Comparison of ENCODE assay signal across 20 mouse cellular contexts in genomic region chr11:79063616-79064015, GRCm38 (mm10).
DNase-seq lines count a peak whose midpoint lies in the region; ATAC-seq and TF ChIP-seq lines count a peak whose summit lies in the region.
"Had no signal": no experiment of that assay in that cellular context is flagged by ENCODE, and none has a peak within 500 bp of the region (broad histone marks: within the 10 kb centered on the region; RNA-seq: fewer than 3 reads in every experiment).

No protein-coding gene starts in this region.

- H3K4me2 ChIP-seq in hindbrain, embryonic 13.5 days: no peak overlapping the region
- no peak overlapping the region for H3K4me2 ChIP-seq in hindbrain, embryonic 12.5 days (replicated peaks)
- no peak overlapping the region for H3K4me2 ChIP-seq in CH12.LX (ENCODE audit: insufficient read depth, low read depth, poor library complexity, severe bottlenecking)
- H3K4me2 ChIP-seq: forebrain, embryonic 12.5 days; hindbrain, embryonic 15.5 days had no signal

- WGBS in hindbrain, embryonic 13.5 days: 79% methylated on average over 7 of the region's 7 CpGs
- 75% methylated on average over 7 of the region's 7 CpGs for WGBS in hindbrain, embryonic 12.5 days

- TF ChIP-seq CTCF in CH12.LX (conservative IDR thresholded peaks at IDR 0.05 in 1 of 2, IDR thresholded peaks at IDR 0.05 in 1 of 2; ENCODE audit: low read depth in 2 of 2, low read length in 2 of 2): no peak

- dilution Hi-C loops in CH12.LX (cut with MboI; ENCODE audit: extremely low pct_ligation_motif_present, extremely low pct_unique_long_range_greater_than_20kb, low sequenced_read_pairs): no loop called here

- no peak for ATAC-seq in hindbrain, embryonic 13.5 days (ENCODE audit: low FRiP score)
- no peak for ATAC-seq in hindbrain, embryonic 12.5 days (ENCODE audit: low FRiP score)
- ATAC-seq: intestine, embryonic 16.5 days had no signal

- TF ChIP-seq EP300 in CH12.LX (IDR thresholded peaks at IDR 0.05; ENCODE audit: low read length): no peak

- H3K9me3 ChIP-seq in hindbrain, embryonic 13.5 days: no peaks in the 10 kb centered on the region
- no peaks in the 10 kb centered on the region for H3K9me3 ChIP-seq in hindbrain, embryonic 12.5 days (replicated peaks)
- H3K9me3 ChIP-seq in CH12.LX (replicated peaks; ENCODE audit: low read length): no peaks in the 10 kb centered on the region
- H3K9me3 ChIP-seq: embryonic facial prominence, embryonic 10.5 days; forebrain, embryonic 12.5 days; hindbrain, embryonic 15.5 days; limb, embryonic 10.5 days had no signal

- H3K36me3 ChIP-seq in hindbrain, embryonic 13.5 days: no peaks in the 10 kb centered on the region
- H3K36me3 ChIP-seq in hindbrain, embryonic 12.5 days: no peaks in the 10 kb centered on the region
- peaks cover 45 to 77% of the 10 kb centered on the region in 2 experiments for H3K36me3 ChIP-seq in CH12.LX (replicated peaks in 1 of 2; ENCODE audit: control insufficient read depth in 1 of 2, insufficient read depth in 1 of 2, low read length in 1 of 2)
- H3K36me3 ChIP-seq: embryonic facial prominence, embryonic 10.5 days; forebrain, embryonic 12.5 days; hindbrain, embryonic 15.5 days; limb, embryonic 10.5 days had no signal

- in situ Hi-C loops in CH12.LX (cut with MboI; ENCODE audit: low pct_ligation_motif_present, low pct_unique_long_range_greater_than_20kb, low sequenced_read_pairs): no loop called here

- H3K79me2 ChIP-seq in CH12.LX (replicated peaks; ENCODE audit: control insufficient read depth, extremely low read depth, insufficient read depth, poor library complexity, severe bottlenecking): peaks cover 11% of the 10 kb centered on the region

- DNase-seq in heart, adult 18-20 months: peak; percentile 52 to 70
- DNase-seq in heart, postnatal 36 days: no peak
- DNase-seq in CH12.LX (ENCODE audit: extremely low read depth): no peak
- peak; percentile 34 for DNase-seq in brain, adult 2 months (ENCODE audit: low read depth, low spot score)
- no peak for DNase-seq in right cerebral cortex, postnatal 14 days
- DNase-seq in right cerebral cortex, postnatal 4 days: no peak
- DNase-seq: adrenal gland, adult 8-10 months; B cell, adult 2 months; cerebellum, adult 9-10 months; gastrocnemius, postnatal 36 days; kidney, postnatal 36 days; lung, adult 2 months had no signal

- intact Hi-C loops in heart, postnatal 36 days (cut with DNase I): no loop called here

- H3K4me1 ChIP-seq in hindbrain, embryonic 13.5 days (replicated peaks): peaks cover 25% of the 10 kb centered on the region
- H3K4me1 ChIP-seq in hindbrain, embryonic 12.5 days: peaks cover 15% of the 10 kb centered on the region
- peaks cover 65 to 82% of the 10 kb centered on the region in 2 experiments for H3K4me1 ChIP-seq in CH12.LX (ENCODE audit: control insufficient read depth in 1 of 2, insufficient read depth in 2 of 2)

- H3K4me3 ChIP-seq in hindbrain, embryonic 13.5 days: no peak overlapping the region
- H3K4me3 ChIP-seq in hindbrain, embryonic 12.5 days: no peak overlapping the region
- H3K4me3 ChIP-seq in CH12.LX (replicated peaks in 1 of 3; ENCODE audit: low read depth in 2 of 3, low read length in 2 of 3, poor library complexity in 1 of 3): no peak overlapping the region
- H3K4me3 ChIP-seq: embryonic facial prominence, embryonic 10.5 days; forebrain, embryonic 12.5 days; hindbrain, embryonic 15.5 days; limb, embryonic 10.5 days had no signal

- TF ChIP-seq POLR2A in CH12.LX (IDR thresholded peaks at IDR 0.05; ENCODE audit: low read depth, low read length): no peak

- no peaks in the 10 kb centered on the region for H3K27me3 ChIP-seq in hindbrain, embryonic 13.5 days
- no peaks in the 10 kb centered on the region for H3K27me3 ChIP-seq in hindbrain, embryonic 12.5 days
- no peaks in the 10 kb centered on the region for H3K27me3 ChIP-seq in CH12.LX (replicated peaks)
- H3K27me3 ChIP-seq: forebrain, embryonic 12.5 days; hindbrain, embryonic 15.5 days had no signal

- no peak overlapping the region for H3K27ac ChIP-seq in hindbrain, embryonic 13.5 days
- no peak overlapping the region for H3K27ac ChIP-seq in hindbrain, embryonic 12.5 days
- peak overlapping the region; percentile 84 for H3K27ac ChIP-seq in CH12.LX (ENCODE audit: insufficient read depth, low read depth)
- H3K27ac ChIP-seq: embryonic facial prominence, embryonic 10.5 days; forebrain, embryonic 12.5 days; hindbrain, embryonic 15.5 days; limb, embryonic 10.5 days; stomach, postnatal 0 days had no signal

- TF ChIP-seq RAD21 in CH12.LX (IDR thresholded peaks at IDR 0.05; ENCODE audit: low read depth, low read length): no peak

- H3K9ac ChIP-seq in hindbrain, embryonic 13.5 days: peak overlapping the region; percentile 24; the same call in 1 of the 2 replicates
- H3K9ac ChIP-seq in hindbrain, embryonic 12.5 days: no peak overlapping the region
- H3K9ac ChIP-seq in CH12.LX (ENCODE audit: insufficient read depth, low read depth): no peak overlapping the region
- H3K9ac ChIP-seq: forebrain, embryonic 12.5 days; hindbrain, embryonic 15.5 days had no signal

TF ChIP-seq in CH12.LX, 34 proteins besides CTCF, POLR2A, EP300 and RAD21:
- TF ChIP-seq MYC (IDR thresholded peaks at IDR 0.05; ENCODE audit: low read depth, low read length) (no peak), ZKSCAN1 (IDR thresholded peaks at IDR 0.05; ENCODE audit: borderline replicate concordance, low read depth, low read length) (no peak), ZNF384 (IDR thresholded peaks at IDR 0.05; ENCODE audit: low read depth, low read length) (no peak), MAZ (IDR thresholded peaks at IDR 0.05; ENCODE audit: low read depth, low read length) (no peak), MAX (IDR thresholded peaks at IDR 0.05; ENCODE audit: low read length) (no peak), E2F4 (IDR thresholded peaks at IDR 0.05; ENCODE audit: insufficient replicate concordance, low read depth, low read length) (no peak), IRF4 (IDR thresholded peaks at IDR 0.05; ENCODE audit: low read depth, low read length) (no peak), ZMIZ1 (IDR thresholded peaks at IDR 0.05; ENCODE audit: low read depth, low read length) (no peak; the same call in 1 of the 2 replicates), CHD2 (IDR thresholded peaks at IDR 0.05; ENCODE audit: low read length) (no peak), SIN3A (IDR thresholded peaks at IDR 0.05; ENCODE audit: low read length) (no peak), KAT2A (IDR thresholded peaks at IDR 0.05; ENCODE audit: insufficient replicate concordance, low read length) (no peak), MEF2A (IDR thresholded peaks at IDR 0.05; ENCODE audit: borderline replicate concordance, low read depth, low read length) (no peak), TBP (conservative IDR thresholded peaks at IDR 0.05; ENCODE audit: low read depth, low read length) (no peak), MAFK (IDR thresholded peaks at IDR 0.05; ENCODE audit: insufficient replicate concordance, low read length) (no peak), USF2 (conservative IDR thresholded peaks at IDR 0.05; ENCODE audit: low read depth, low read length) (no peak), NRF1 (IDR thresholded peaks at IDR 0.05; ENCODE audit: low read depth, low read length) (no peak)

Comparison
In these comparisons a context has a peak if more than half of its experiments do, and no peak if none do; other contexts are left out.
1. DNase-seq: peak in heart, adult 18-20 months (2 of 2) and brain, adult 2 months (single experiment); none in heart, postnatal 36 days (0 of 2), CH12.LX (single experiment), right cerebral cortex, postnatal 14 days (single experiment) and right cerebral cortex, postnatal 4 days (single experiment).